Mouse (Mus musculus): Measurements from ENCODE around the gene Cand1. TPM values are rescaled to one million over a fixed set of nuclear protein-coding genes. Genes with fewer than 3 reads are reported as not detected.

Gene Cand1
- total and polyA plus RNA-seq, 3 experiments = 59.4 to 187 (median 161) TPM

- no peak for DNase-seq (ENCODE audit: low read depth, low spot score)
- Histone ChIP-seq H3K9me3 (replicated peaks; ENCODE audit: insufficient read depth, low read length) (no peaks in the 10 kb centered on the region), H3K27me3 (ENCODE audit: control insufficient read depth in 1 of 2, insufficient read depth in 2 of 2, low read length in 2 of 2) (no peaks in the 10 kb centered on the region), H3K27ac (ENCODE audit: control insufficient read depth, low read depth, low read length) (peak overlapping the region; percentile 75), H3K4me1 (ENCODE audit: control insufficient read depth in 1 of 2, insufficient read depth in 2 of 2, low read length in 2 of 2) (peaks cover 3 to 7% of the 10 kb centered on the region in 2 experiments; a peak in 2 of 4 replicates), H3K4me3 (ENCODE audit: control insufficient read depth in 1 of 2, insufficient read depth in 1 of 2, low read depth in 2 of 2, low read length in 2 of 2) (peak overlapping the region; percentile 68 to 69), H3K79me2 (ENCODE audit: control insufficient read depth, insufficient read depth, low read length, poor library complexity) (peaks cover 32% of the 10 kb centered on the region), H3K9ac (ENCODE audit: control insufficient read depth, low read depth, low read length, poor library complexity, severe bottlenecking) (peak overlapping the region; percentile 78), H3K36me3 (ENCODE audit: control insufficient read depth in 1 of 2, insufficient read depth in 2 of 2, low read length in 2 of 2) (peaks cover 9 to 16% of the 10 kb centered on the region in 2 experiments)
- TF ChIP-seq EP300 (IDR thresholded peaks at IDR 0.05; ENCODE audit: low read depth in 1 of 2, low read length in 2 of 2) (no peak), UBTF (IDR thresholded peaks at IDR 0.05; ENCODE audit: borderline replicate concordance, insufficient read depth, low read depth, low read length) (no peak), MXI1 (IDR thresholded peaks at IDR 0.05; ENCODE audit: low read depth, low read length) (peak; percentile 35; the same call in 1 of the 2 replicates), RAD21 (IDR thresholded peaks at IDR 0.05; ENCODE audit: low read depth, low read length) (no peak), ZMIZ1 (IDR thresholded peaks at IDR 0.05; ENCODE audit: low read depth, low read length) (no peak), ZNF384 (IDR thresholded peaks at IDR 0.05; ENCODE audit: low read depth, low read length) (no peak), SIN3A (IDR thresholded peaks at IDR 0.05; ENCODE audit: low read length) (no peak), GATA1 (IDR thresholded peaks at IDR 0.05; ENCODE audit: low read depth, low read length) (peak; percentile 3; the same call in 1 of the 2 replicates), ETS1 (IDR thresholded peaks at IDR 0.05; ENCODE audit: low read depth, low read length) (peak; percentile 3; the same call in 1 of the 2 replicates), MAZ (IDR thresholded peaks at IDR 0.05; ENCODE audit: low read depth, low read length) (0 out of 2 replicates have a peak, but pooled peaks have one; percentile 4), POLR2A (IDR thresholded peaks at IDR 0.05; ENCODE audit: control insufficient read depth in 1 of 2, insufficient read depth in 1 of 2, low read depth in 1 of 2, low read length in 2 of 2, poor library complexity in 1 of 2) (no peak), GABPA (IDR thresholded peaks at IDR 0.05; ENCODE audit: low read depth, low read length) (no peak), TCF12 (IDR thresholded peaks at IDR 0.05; ENCODE audit: low read depth, low read length) (no peak)
Observed at GRCm38 (mm10) chr10:119240722-119241089, 851 bp upstream of the Cand1 start.

GRCm38 (mm10) chr10:119239633-119239968 lies 254 bp downstream of the Cand1 start:
- Histone ChIP-seq H3K27me3 (ENCODE audit: control insufficient read depth in 1 of 2, insufficient read depth in 2 of 2, low read length in 2 of 2) (no peaks in the 10 kb centered on the region), H3K9me3 (replicated peaks; ENCODE audit: insufficient read depth, low read length) (no peaks in the 10 kb centered on the region), H3K27ac (ENCODE audit: control insufficient read depth, low read depth, low read length) (peak overlapping the region; percentile 69), H3K79me2 (ENCODE audit: control insufficient read depth, insufficient read depth, low read length, poor library complexity) (peaks cover 42% of the 10 kb centered on the region), H3K9ac (ENCODE audit: control insufficient read depth, low read depth, low read length, poor library complexity, severe bottlenecking) (peak overlapping the region; percentile 94), H3K36me3 (ENCODE audit: control insufficient read depth in 1 of 2, insufficient read depth in 2 of 2, low read length in 2 of 2) (peaks cover 9 to 19% of the 10 kb centered on the region in 2 experiments), H3K4me1 (ENCODE audit: control insufficient read depth in 1 of 2, insufficient read depth in 2 of 2, low read length in 2 of 2) (peaks cover 3 to 7% of the 10 kb centered on the region in 2 experiments; a peak in 2 of 4 replicates), H3K4me3 (ENCODE audit: control insufficient read depth in 1 of 2, insufficient read depth in 1 of 2, low read depth in 2 of 2, low read length in 2 of 2) (peak overlapping the region; percentile 88 to 98)
- DNase-seq (ENCODE audit: low read depth, low spot score) = no peak
- no peak for TF ChIP-seq ZNF384 (IDR thresholded peaks at IDR 0.05; ENCODE audit: low read depth, low read length)
- TF ChIP-seq TCF12 (IDR thresholded peaks at IDR 0.05; ENCODE audit: low read depth, low read length) = no peak
- TF ChIP-seq MYC (IDR thresholded peaks at IDR 0.05; ENCODE audit: low read depth, low read length) = no peak
- no peak for TF ChIP-seq TAL1 (IDR thresholded peaks at IDR 0.05; ENCODE audit: low read length)
- TF ChIP-seq MAX (IDR thresholded peaks at IDR 0.05; ENCODE audit: low read length) = no peak
- TF ChIP-seq MEF2A (IDR thresholded peaks at IDR 0.05; ENCODE audit: extremely low read depth, insufficient replicate concordance, low read depth, low read length, poor library complexity, severe bottlenecking) = no peak
- TF ChIP-seq SMC3 (IDR thresholded peaks at IDR 0.05; ENCODE audit: low read depth, low read length) = no peak
- no peak for TF ChIP-seq ELF1 (IDR thresholded peaks at IDR 0.05; ENCODE audit: low read depth, low read length)
